Mouse (Mus musculus): ENCODE data around the gene Amt. TPM values are rescaled to one million over a fixed set of nuclear protein-coding genes. Genes with fewer than 3 reads are reported as not detected.

Amt gene
- polyA plus RNA-seq, 1 experiment from 2014 or later, result 50.5 TPM

DNA sequence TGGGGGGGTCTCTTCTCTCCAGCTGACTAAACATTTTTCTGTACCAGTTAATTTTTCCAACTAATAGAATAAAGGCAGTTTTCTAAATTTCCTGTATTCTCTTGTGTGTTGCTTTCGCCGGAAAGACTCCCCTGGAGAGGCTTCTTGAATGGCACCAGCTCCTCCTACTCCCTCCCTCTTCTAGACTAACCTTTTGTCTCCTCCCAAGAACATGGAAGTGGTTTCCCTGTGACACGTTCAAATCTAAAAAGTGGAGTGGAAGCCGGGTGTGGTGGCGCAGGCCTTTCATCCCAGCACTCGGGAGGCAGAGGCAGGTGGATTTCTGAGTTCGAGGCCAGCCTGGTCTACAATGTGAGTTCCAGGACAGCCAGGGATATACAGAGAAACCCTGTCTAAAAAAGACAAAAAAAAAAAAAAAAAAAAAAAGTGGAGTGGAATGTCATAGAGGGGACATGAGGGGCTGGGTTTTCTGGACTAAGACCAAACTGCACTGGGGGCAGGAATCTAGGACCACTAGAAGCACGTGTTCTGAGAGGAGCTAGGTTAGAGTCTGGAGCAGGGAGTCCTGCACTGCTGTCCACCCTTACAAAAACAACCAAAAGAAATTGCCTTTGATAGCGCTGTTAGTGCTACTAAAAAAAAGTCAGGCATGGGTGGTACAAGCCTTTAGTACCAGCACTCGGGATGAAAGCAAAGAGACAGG, 41.3 kb downstream of the Amt start:
- H3K4me3 ChIP-seq (replicated peaks; ENCODE audit: low read depth, low read length), result no peak overlapping the region
- peak overlapping the region; percentile 79; the same call in 1 of the 2 replicates for H3K4me2 ChIP-seq (ENCODE audit: low read length)
- H3K4me1 ChIP-seq (replicated peaks; ENCODE audit: insufficient read depth, low read length), result peaks cover 21% of the 10 kb centered on the region
- no peaks in the 10 kb centered on the region for H3K27me3 ChIP-seq (ENCODE audit: insufficient read depth, low read length)
- 64% methylated on average over 10 of the region's 10 CpGs for WGBS
- DNase-seq (ENCODE audit: low spot score) (no peak), ATAC-seq (replicated peaks; ENCODE audit: low FRiP score, low read depth) (no peak)
- H3K36me3 ChIP-seq (ENCODE audit: insufficient read depth, low read length), result peaks cover 29% of the 10 kb centered on the region
- H3K27ac ChIP-seq, result peak overlapping the region; percentile 98
- no peaks in the 10 kb centered on the region for H3K9me3 ChIP-seq (replicated peaks; ENCODE audit: low read length)
- no peak overlapping the region for H3K9ac ChIP-seq (ENCODE audit: low read depth, low read length)
- TF ChIP-seq CTCF (IDR thresholded peaks at IDR 0.05; ENCODE audit: low read depth), result no peak

DNA sequence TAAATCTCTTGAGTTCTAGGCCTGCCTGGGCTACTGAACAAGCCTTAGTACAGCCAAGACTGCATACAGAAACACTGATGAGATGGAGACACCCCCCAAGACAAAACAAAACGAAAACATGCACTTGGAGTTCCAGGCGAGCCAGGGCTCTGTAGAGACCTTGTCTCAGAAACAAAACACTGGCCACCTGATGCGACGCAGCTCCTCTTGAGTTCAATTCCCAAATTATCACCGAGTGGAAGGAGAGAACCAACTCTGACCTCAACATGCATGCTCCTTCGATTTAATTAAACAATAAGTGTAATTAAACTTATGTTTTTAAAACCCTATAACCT, 41.9 kb downstream of the Amt start:
- Histone ChIP-seq H3K9ac (ENCODE audit: low read depth, low read length) (peak overlapping the region; percentile 83; the same call in 1 of the 2 replicates), H3K27me3 (ENCODE audit: insufficient read depth, low read length) (no peaks in the 10 kb centered on the region), H3K4me1 (replicated peaks; ENCODE audit: insufficient read depth, low read length) (peaks cover 21% of the 10 kb centered on the region), H3K4me2 (ENCODE audit: low read length) (peak overlapping the region; percentile 79), H3K27ac (peak overlapping the region; percentile 98), H3K4me3 (replicated peaks; ENCODE audit: low read depth, low read length) (peak overlapping the region; percentile 62), H3K36me3 (ENCODE audit: insufficient read depth, low read length) (peaks cover 25% of the 10 kb centered on the region), H3K9me3 (replicated peaks; ENCODE audit: low read length) (no peaks in the 10 kb centered on the region)
- DNase-seq (ENCODE audit: low spot score) (no peak), ATAC-seq (replicated peaks; ENCODE audit: low FRiP score, low read depth) (no peak)
- 20% methylated on average over 6 of the region's 6 CpGs for WGBS
- TF ChIP-seq CTCF (IDR thresholded peaks at IDR 0.05; ENCODE audit: low read depth), result no peak

DNA sequence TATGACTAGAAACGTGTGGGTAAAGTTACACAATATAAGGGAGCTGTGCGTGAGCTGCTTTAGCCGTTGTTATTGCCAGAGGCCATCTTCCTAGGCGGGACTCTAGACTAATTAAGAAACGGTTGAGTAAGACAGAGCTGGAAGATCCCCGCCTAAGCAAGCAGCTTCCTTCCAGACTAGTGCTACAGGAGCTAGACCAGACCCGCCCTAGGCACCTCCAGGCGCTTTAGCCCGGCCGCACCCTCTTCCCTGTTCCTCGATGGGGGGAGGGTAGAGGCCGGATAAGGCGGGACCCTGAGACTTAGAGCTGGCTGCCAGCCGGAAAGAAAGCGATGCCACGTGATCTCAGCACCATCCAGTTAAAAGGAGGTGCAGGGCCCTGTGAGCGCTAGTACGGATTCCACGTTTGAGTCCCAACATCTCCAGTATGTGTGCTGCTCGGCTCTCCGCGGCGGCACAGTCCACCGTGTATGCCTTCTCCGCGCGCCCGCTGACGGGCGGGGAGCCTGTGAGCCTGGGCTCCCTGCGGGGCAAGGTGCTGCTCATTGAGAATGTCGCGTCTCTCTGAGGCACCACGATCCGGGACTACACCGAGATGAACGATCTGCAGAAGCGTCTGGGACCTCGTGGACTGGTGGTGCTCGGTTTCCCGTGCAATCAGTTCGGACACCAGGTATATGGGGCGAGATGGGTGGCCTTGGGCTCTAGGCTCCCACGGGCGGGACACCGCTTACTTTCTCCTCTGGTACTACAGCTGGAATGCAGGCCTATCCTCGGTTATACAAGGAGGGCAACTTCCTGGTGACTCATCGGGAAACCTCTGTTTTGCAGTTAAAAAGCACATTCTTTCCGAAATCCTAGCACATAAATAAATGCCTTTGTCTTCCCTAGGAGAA, 42.5 kb downstream of the Amt start, which contains the start of gene Gpx1:
Gene Gpx1, plus strand, starts transcription at position 18 of the 896 bp plus-strand sequence.
- peak within 1 kb of the TSS; percentile 62 for H3K4me3 ChIP-seq (replicated peaks; ENCODE audit: low read depth, low read length)
- ATAC-seq (replicated peaks; ENCODE audit: low FRiP score, low read depth), result peak; percentile 93
- peak within 1 kb of the TSS; percentile 98 for H3K27ac ChIP-seq
- peak; percentile 99 for DNase-seq (ENCODE audit: low spot score)
- no peaks in the 10 kb centered on the region for H3K27me3 ChIP-seq (ENCODE audit: insufficient read depth, low read length)
- H3K4me2 ChIP-seq (ENCODE audit: low read length), result peak within 1 kb of the TSS; percentile 79
- H3K4me1 ChIP-seq (replicated peaks; ENCODE audit: insufficient read depth, low read length), result peaks cover 21% of the 10 kb centered on the region
- H3K9ac ChIP-seq (ENCODE audit: low read depth, low read length), result peak within 1 kb of the TSS; percentile 83
- H3K36me3 ChIP-seq (ENCODE audit: insufficient read depth, low read length), result peaks cover 18% of the 10 kb centered on the region
- 0 out of 2 replicates have a peak, but pooled peaks have one; percentile 12 for TF ChIP-seq CTCF (IDR thresholded peaks at IDR 0.05; ENCODE audit: low read depth)
- H3K9me3 ChIP-seq (replicated peaks; ENCODE audit: low read length), result no peaks in the 10 kb centered on the region
- under 1% methylated on average over 49 of the region's 49 CpGs for WGBS

DNA sequence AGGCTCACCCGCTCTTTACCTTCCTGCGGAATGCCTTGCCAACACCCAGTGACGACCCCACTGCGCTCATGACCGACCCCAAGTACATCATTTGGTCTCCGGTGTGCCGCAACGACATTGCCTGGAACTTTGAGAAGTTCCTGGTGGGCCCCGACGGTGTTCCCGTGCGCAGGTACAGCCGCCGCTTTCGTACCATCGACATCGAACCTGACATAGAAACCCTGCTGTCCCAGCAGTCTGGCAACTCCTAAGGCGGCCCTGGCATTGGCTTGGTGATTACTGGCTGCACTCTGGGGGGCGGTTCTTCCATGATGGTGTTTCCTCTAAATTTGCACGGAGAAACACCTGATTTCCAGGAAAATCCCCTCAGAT, 43.2 kb downstream of the Amt start:
- WGBS, result 11% methylated on average over 20 of the region's 20 CpGs

DNA sequence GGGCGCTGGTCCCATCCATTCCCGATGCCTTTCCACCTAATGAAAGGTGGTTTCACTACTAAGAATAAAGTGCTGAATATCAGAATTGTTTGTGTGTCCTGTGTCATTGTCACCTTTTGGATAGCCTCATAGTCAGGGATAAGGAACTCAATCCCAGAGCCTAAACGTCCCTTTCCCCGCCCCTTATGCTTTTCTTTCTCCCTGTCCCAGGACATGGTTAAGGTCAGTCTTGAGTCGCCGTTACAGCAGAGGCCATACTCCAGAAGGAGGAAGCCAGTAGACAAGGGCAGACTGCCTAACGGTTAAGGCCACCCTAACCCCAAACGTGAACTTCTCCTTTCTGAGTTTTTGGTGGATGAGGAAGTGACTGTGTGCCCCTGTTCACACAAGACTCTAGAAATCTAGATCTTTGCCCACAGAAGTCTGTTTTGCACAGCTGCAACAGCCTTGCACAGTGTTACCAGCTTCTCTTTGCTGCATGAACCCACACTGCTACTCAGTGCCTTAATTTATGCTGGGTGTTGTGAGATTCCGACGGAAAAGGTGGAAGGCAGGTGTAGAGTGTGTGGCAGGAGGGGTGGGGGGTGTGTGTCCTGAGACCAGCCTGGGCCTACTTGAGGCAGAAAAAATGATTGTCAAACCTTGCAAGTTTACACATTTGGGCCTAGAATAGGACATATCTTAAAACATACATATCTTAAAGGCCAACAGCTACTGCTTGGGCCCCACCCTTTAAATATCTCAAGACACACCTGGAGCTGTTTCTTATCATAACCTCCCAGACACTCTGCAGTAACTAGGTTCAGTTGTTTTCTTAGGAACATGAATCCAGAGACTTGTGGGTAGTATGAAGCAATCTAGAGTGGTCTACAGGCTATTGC, 43.8 kb downstream of the Amt start:
- ATAC-seq (replicated peaks; ENCODE audit: low FRiP score, low read depth) (no peak), DNase-seq (ENCODE audit: low spot score) (no peak)

More for the DNA sequence above, 43.2 kb downstream of the Amt start:
- H3K4me1 ChIP-seq (replicated peaks; ENCODE audit: insufficient read depth, low read length), result peaks cover 21% of the 10 kb centered on the region
- no peak for ATAC-seq (replicated peaks; ENCODE audit: low FRiP score, low read depth)
- H3K9ac ChIP-seq (ENCODE audit: low read depth, low read length), result peak overlapping the region; percentile 83
- TF ChIP-seq CTCF (IDR thresholded peaks at IDR 0.05; ENCODE audit: low read depth), result no peak
- no peaks in the 10 kb centered on the region for H3K27me3 ChIP-seq (ENCODE audit: insufficient read depth, low read length)
- H3K4me3 ChIP-seq (replicated peaks; ENCODE audit: low read depth, low read length), result peak overlapping the region; percentile 62
- peak overlapping the region; percentile 98 for H3K27ac ChIP-seq
- peak; percentile 17 for DNase-seq (ENCODE audit: low spot score)
- peaks cover 12% of the 10 kb centered on the region for H3K36me3 ChIP-seq (ENCODE audit: insufficient read depth, low read length)
- peak overlapping the region; percentile 79 for H3K4me2 ChIP-seq (ENCODE audit: low read length)
- H3K9me3 ChIP-seq (replicated peaks; ENCODE audit: low read length), result no peaks in the 10 kb centered on the region

More for the DNA sequence above, 43.8 kb downstream of the Amt start:
- no peaks in the 10 kb centered on the region for H3K9me3 ChIP-seq (replicated peaks; ENCODE audit: low read length)
- H3K27ac ChIP-seq, result peak overlapping the region; percentile 98
- no peaks in the 10 kb centered on the region for H3K27me3 ChIP-seq (ENCODE audit: insufficient read depth, low read length)
- peak overlapping the region; percentile 79 for H3K4me2 ChIP-seq (ENCODE audit: low read length)
- peak overlapping the region; percentile 62 for H3K4me3 ChIP-seq (replicated peaks; ENCODE audit: low read depth, low read length)
- peaks cover 5% of the 10 kb centered on the region; the same call in 1 of the 2 replicates for H3K36me3 ChIP-seq (ENCODE audit: insufficient read depth, low read length)
- H3K4me1 ChIP-seq (replicated peaks; ENCODE audit: insufficient read depth, low read length), result peaks cover 21% of the 10 kb centered on the region
- peak overlapping the region; percentile 83 for H3K9ac ChIP-seq (ENCODE audit: low read depth, low read length)
- 42% methylated on average over 10 of the region's 10 CpGs for WGBS
- no peak for TF ChIP-seq CTCF (IDR thresholded peaks at IDR 0.05; ENCODE audit: low read depth)

Data from kidney, postnatal 0 days (tissue).